Mouse (Mus musculus): Measurements from ENCODE around the gene Exosc10. TPM values are rescaled to one million over a fixed set of nuclear protein-coding genes. Genes with fewer than 3 reads are reported as not detected.

Gene Exosc10
- total RNA-seq (2021), result 10 to 100 TPM; 48.9 to 52.4 TPM
- long read RNA-seq, experiment 1, transcript Exosc10-201 (25 exons, 2,790 nt), result major isoform, 15 of 48 reads
- long read RNA-seq, experiment 1, partial matches to known transcripts, result 21 of 48 reads
- long read RNA-seq, experiment 1, other reads (novel, unspliced or antisense), result 7 of 48 reads
- long read RNA-seq, experiment 2, transcript Exosc10-201 (25 exons, 2,790 nt), result major isoform, 17 of 50 reads
- long read RNA-seq, experiment 2, partial matches to known transcripts, result 11 of 50 reads
- long read RNA-seq, experiment 2, other reads (novel, unspliced or antisense), result 15 of 50 reads

DNA sequence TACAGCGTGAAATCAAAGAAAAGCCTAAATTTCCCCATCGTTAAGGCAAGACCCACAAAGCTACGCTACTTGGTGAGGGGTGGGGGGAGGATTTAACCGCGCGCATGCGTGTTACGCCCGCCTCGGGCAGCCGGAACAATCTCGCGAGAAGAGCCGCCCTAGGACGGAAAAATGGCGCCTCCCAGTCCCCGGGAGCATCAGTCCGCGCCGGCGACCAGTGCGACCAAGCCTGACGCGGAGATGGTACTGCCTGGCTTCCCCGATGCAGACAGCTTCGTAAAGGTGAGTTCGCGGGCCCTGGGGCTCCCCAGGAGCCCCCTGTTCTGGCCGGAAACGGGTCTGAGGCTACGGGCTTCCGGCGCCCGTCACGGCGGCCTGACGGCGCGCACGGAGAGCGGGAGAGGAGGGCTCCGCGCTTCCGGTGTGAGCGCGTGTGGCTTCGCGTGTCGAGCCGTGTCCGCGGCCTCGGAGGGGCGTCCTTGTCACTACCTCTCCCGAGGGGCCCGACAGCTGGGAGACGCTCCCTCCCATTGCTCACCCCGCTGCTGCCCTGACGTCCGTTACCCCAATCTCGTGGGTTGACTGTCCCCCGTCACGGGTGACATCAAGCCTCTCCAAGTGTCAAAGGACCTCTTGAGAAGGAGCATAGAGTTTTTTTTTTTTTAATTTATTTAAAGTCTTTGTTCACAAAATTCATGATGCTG is at the start of gene Exosc10:
TSS of gene Exosc10 (plus strand) at position 133 of the 704 bp plus-strand sequence.
- DNase-seq (ENCODE audit: low spot score in 2 of 2), result peak; percentile 87 to 89

DNA sequence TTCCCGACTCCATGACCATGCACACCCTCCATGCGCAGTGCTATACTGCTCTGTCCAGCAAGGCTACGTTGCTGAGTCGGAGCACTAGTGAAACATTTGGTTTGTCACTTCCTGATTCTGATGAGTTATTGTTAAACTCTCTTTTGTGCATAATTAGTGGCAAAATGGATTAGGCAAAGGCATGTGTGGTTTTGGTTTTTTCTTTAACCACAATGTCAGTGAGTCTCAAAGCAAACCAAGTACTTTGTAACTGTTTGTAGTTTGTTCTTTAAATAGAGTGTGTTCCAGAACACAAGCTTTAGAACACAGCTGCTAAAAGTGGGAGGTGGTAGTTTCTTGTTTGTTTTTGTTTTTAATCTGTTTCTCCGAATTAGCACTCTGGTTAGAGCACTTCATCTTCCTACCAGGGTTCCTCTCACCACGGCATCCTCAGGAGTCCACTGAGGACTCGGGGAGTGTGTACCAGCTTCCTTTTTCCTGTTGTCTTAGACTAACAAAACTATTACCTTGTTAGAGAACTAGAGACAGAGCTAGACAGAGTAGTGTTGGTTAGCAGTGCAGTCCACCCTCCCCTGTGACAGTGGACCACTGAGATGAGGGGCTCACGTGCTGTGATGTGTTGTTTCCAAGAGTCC is 48.7 kb upstream of the Exosc10 start:
- DNase-seq (ENCODE audit: low spot score in 2 of 2), result no peak

DNA sequence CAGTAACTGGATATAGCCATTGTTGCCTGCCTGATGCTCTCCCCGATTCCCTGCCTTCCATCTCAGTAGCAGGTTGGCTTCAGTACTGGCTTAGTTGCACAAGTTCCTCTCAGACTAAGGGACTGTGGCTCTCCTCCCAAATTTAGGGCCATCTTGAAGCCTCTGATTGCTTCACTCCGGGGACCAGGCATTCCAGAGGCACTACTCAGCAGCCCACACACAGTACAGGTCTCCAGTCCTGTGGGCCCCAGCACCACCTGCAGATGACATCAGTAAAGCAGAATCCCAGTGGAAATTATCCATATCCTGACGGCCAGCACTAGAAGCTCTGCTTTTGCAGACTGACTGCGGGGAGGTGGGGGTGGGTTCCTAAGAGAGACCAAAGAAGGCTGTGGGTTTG is 47.5 kb upstream of the Exosc10 start:
- DNase-seq (ENCODE audit: low spot score in 2 of 2), result no peak

DNA sequence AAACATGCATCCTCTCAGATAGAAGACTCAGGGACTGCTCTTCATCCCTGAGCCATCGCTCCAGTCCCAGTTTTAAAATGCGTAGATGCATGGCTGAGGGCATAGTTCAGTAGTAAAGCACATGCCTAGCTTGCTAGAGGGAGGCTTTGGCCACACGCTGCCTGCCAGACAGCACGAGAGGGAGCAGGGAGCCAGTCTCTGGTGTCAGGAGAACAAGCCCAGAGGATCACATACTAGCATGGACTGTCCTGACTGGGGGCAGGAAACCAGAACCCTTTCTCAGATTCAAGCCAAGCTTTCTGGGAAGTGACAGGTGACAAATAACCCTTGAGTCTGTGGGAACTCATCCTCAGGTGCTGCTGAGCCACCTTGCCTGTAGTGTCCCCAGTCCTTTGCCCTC is 46.9 kb upstream of the Exosc10 start:
- no peak for DNase-seq (ENCODE audit: low spot score in 2 of 2)

DNA sequence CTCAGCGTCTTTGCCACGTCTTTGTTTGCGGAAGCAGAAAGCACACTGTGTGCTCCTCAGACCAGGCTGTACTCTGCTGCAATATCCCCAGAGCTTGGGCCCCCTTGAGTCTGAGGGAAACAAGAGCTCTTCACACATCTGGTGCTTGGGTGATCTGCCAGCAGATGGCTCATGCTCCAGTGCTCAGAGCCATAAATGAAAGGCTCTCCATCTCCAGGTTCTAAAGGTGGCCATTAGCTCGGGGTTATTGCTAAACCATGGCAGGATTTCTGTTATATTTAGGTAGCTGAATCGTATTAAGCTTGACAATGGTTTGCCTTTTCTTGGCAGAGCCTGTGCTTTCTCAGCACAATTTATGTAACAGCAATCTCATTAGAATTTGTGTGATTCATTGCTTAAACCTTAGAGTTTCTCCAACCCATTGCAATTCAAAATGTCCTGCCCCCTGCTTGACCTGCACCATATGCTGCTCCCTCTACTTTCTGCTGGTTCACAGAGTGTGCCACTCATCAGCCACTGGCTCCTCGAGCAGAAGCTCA is 45.1 kb upstream of the Exosc10 start:
- no peak for DNase-seq (ENCODE audit: low spot score in 2 of 2)

DNA sequence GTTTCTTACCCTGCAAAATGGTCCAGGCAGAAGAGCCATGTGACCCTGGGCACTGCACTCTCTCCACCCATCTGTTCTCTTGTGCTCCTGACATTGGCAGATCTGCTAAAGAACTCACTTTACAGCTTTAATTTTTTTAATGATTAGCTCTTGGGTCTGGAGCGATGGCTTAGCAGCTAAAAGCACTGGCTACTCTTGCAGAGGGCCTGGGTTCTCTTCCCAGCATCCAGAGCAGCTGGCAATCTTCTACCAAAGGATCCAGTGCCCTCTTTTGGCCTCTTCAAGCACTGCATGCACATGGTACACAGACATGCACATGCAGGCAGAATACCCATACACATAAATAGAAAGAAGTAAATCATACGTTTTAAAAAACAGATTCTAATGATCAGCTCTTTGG is 42.9 kb upstream of the Exosc10 start:
- no peak for DNase-seq (ENCODE audit: low spot score in 2 of 2)

DNA sequence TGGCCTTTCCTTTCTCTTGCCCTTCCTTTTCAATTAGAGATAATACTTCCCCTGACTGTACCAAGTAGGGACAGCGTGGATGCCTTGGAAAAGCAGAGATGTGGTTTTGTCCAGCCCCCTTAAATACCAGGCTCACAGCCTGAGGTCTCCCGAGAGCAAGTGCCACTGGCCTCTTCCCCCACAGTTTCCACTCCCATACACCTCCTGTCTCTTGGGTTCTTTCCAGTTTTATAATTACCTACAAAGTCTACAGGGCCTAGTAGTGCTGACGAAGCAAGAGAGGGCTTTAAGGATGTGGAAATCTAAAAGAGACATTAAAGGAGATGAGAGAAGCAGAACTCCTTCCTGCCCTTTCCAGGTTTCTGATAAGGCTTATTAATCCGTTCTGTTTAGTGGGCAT is 40.4 kb upstream of the Exosc10 start:
- no peak for DNase-seq (ENCODE audit: low spot score in 2 of 2)

DNA sequence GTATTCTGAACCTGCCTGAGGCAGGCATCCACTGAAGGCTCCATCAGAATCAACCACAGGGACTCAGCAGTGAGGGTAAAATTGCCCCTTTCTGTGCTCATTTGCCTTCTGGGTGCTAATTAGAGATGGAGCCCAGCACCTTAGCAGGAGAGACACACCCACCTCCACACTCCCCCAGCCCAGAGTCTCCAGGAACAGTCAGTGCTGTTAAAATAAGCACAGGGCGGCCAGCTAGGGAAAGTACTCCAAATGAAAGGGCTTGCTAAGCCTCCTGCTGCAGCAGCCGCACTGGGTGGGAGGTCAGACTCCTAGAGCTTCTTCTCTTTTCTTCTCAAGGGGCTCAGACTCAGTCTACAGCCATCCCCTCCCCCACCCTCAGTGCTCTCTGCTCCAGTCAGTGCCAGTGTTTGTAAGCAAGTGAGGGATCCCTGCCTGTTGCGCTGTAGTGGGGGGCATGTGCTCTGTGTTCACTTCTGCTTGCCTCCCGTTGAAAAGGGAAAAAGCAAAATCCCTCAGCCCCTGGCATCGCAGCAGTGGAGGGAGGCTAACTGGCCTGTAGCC is 39.9 kb upstream of the Exosc10 start:
- DNase-seq (ENCODE audit: low spot score in 2 of 2), result no peak

DNA sequence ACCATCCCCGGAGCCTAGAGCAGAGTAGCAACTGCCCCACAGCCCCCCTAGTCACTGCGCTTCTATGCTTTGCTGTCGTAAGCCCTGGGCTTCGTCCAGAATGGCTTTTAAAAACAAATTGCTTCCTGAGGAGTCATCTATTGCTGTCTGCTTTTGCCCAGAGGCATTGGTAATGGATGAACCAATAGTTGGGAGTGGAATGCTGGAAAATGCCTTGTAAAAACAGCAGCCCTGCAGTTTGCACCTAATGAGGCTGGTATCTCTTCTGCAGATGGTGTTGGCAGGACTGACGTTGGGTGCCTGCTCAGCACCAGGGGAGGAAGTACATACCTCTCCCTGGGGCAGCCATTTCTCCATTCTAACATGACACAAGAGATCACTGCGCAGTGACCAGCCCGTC is 34.7 kb upstream of the Exosc10 start:
- no peak for DNase-seq (ENCODE audit: low spot score in 2 of 2)

DNA sequence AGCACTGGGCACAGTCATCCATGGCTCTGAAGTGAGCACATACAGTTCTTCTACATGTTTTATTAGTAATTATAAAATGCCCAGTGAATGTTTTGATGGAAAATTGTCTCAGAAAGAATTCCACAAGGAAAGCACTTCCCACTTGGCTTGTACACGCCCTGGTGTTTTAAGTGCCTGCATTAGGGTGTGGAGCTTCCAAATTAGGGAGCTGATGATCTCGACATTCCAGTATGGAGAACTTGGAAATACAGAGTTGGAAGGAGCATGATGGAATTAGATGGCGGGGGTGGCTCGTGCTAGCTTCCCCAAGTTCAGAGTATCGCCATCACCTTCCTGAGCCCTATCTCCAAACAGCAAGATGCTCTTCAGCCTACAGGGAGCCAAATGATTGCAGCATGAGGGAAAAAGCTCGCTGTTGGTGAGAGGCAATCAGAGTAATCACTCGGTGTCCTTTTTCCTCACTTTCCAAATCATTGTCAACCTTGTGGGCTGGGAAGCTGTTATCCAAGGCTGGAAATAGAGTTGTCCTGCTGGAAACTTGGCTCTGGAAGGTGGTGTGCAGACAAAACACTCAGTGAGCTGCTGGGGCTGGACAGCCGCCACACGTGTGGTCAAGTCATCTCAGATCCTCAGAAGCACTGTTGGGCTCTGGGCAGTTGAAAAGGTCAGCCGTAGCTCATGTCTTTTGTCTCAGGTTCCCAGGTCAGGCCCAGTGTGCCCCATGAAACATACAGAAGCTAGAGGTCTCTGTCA is 30.9 kb upstream of the Exosc10 start:
- DNase-seq (ENCODE audit: low spot score in 2 of 2), result no peak

DNA sequence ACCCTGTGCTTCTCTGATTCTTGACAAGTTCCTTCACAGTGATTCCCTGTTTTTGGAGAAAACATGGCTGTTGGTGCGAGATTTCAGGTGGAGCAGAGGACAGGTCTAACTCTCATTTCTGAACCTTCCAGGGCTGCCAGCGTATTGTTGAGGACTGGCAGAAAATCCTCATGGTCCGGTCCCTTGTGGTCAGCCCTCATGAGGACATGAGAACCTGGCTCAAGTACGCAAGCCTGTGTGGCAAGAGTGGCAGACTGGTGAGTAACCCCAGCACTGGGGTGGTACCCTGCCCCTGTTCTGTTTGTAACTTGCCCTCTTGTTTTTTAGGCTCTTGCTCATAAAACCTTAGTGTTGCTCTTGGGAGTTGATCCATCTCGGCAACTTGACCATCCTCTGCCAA is 27.9 kb upstream of the Exosc10 start:
- DNase-seq (ENCODE audit: low spot score in 2 of 2), result no peak

DNA sequence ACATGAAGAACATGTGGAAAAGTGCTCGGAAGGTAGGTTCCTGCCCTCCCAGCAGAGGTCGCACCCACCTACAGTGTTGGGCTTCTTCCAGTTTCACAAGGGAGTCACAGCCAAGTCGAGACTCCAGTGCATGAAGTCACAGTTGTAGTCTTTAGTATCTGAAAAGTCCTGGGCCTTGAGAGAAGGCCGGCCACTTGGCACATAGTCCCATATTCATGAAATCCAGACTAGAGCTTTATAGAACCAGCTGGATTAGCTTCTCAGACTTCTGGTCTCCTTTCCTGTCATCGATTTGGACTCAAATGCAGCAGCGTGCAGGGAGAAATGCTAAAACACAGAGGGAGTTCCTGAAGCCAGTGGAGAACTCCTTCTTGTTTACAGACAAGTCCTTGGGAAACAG is 27.5 kb upstream of the Exosc10 start:
- no peak for DNase-seq (ENCODE audit: low spot score in 2 of 2)

DNA sequence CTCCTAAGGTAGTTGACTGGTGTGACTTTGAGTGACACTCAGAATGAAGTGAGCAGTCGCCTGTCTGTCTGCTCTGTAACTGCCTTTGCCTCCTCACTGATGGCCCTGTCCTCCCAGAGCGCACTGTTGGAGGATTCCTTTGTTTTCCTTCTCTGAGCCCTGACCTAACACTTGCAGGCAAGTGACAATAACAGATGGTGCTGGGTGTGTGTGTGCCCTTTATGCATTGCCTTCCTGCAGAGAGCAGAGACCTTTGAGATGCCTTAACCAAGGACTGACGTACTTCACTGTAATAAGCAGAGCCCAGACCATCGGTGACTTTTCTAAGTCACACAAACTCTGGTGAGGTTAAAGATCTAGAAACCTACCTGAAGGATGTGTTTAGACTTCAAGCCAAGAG is 26.9 kb upstream of the Exosc10 start:
- no peak for DNase-seq (ENCODE audit: low spot score in 2 of 2)

DNA sequence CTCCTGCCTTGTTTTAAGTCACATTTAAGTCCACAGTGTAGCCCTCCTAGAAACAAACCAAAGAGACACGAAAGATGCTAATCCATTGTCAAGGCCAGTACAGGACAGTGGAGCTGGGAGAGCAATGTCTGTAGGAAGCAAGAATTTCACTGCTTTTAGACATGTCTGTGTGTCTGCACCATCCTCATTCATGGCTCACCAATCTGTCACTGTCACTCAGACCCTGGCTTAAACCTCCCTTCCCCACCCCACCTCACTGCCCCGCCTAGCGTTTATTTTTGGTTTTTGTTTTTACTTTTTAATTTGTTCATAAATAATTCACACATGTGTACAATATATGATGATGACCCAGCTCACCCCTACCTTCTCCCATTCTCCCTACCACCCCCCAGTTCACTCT is 25.7 kb upstream of the Exosc10 start:
- DNase-seq (ENCODE audit: low spot score in 2 of 2), result no peak

DNA sequence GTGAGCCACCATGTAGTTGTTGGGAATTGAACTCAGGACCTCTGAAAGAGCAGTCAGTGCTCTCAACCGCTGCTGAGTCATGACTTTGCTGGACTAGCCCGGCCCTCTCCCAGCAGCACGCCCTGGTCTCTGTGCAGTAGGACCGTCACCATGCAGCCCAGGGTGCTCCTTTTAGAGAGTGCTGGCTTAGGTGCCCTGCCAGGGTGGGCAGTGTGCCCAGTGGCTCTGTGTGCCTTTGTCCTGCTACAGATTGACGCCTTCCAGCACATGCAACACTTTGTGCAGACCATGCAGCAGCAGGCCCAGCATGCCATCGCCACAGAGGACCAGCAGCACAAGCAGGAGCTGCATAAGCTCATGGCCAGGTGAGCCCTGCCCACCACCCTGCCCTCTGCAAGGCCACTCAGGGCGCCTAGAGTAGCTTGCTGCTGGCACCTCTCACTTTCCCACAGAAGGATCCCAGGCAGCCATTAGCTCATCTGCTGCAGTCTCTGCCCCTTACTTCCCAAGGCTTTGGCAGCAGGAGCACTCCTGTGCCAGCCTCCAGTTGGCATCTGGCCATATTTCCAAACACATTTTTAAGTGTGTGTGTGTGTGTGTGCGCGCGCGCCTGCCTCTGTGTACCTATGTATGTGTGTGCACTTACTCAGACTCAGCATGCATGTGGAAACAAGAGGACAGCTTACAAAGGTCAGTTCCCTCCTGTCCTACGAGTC is 24.5 kb upstream of the Exosc10 start:
- DNase-seq (ENCODE audit: low spot score in 2 of 2), result peak; percentile 44 to 52

DNA sequence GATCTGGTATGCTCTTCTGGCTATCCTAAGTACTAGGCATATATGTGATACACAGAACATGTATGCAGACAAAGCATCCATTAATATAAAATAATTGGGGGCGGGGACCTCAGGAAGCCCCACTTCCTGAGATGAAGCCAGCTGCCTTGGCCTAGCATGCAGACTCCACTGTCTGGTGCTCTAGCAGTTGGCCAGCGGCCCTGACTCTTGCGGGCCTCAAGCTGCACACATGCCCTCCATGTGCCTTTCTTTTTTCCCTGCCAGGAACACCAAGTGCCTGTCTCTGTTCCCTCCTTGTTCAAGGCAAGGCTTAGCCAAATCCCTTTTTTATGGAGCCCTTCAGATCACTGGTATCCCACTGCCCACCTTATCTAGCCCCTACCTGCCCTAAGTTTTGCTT is 22.4 kb upstream of the Exosc10 start:
- DNase-seq (ENCODE audit: low spot score in 2 of 2), result no peak

DNA sequence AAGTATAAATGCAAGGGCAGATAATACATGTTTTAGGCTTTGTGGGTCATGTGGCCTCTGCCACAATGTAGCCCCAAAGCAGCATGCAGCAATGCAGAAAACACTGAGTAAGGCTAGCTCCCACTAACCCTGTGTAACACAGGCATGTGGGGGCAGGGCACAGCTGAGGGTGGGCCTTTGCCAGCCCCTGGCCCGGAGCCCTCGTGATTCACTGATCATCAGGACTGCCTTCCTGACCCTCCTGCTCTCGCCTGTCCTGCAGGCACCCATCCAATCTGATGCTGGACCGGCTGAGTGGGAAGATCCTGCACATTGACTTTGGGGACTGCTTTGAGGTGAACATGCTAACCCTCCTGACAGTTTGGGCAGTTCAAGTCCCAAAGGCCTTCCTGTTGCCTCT is 9.1 kb upstream of the Exosc10 start:
- DNase-seq (ENCODE audit: low spot score in 2 of 2), result no peak

DNA sequence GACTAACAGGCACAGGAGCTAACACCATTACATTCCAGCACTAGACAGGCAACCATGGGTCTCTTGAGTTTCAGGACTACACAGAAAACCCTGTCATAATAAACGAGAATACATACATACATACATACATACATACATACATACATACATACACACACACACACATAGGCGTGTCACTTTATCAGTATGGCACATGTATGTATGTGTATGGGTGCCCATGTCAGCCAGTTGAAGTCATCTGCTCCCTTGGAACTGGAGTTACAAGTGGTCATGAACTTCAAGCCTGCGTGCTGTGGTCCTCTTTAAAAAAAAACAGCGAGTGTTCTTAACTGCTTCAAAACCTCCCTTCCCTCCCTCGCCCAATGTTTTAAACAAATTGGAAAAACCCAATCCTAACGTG is 463 bp upstream of the Exosc10 start:
- no peak for DNase-seq (ENCODE audit: low spot score in 2 of 2)

DNA sequence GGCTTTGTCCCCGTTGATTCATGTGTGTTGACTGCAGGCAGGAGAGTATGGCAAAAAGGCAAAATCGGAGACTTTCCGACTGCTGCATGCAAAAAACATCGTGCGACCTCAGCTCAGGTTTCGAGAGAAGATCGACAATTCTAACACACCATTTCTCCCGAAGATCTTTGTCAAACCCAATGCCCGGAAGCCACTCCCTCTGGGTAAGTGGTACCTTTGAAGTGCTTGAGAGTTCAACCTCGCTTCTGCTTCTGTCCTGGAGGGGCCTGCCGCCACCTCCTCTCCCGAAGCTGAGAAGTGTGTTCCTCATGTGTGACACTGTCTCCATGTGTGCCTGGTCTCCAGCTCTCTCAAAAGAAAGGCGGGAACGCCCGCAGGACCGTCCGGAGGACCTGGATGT is 4.4 kb downstream of the Exosc10 start:
- DNase-seq (ENCODE audit: low spot score in 2 of 2), result no peak

DNA sequence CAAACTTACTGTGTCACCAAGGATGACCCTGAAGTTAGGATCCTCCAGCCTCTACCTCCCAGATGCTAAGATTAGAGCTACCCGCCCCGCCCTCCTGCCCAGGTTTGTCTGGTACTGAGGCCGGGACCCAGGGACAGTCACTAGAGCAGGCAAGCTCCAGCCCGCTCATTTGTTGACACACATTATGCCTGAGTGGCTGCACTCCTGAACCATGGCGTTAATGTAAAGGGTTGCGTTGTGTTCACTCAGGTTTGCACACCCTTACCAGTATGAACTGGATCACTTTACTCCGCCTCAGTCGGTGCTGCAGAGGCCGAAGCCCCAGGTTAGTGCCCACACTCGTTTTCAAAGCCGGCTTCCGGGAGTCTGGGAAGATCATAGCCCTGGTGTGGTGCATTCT is 5.4 kb downstream of the Exosc10 start:
- no peak for DNase-seq (ENCODE audit: low spot score in 2 of 2)

DNA sequence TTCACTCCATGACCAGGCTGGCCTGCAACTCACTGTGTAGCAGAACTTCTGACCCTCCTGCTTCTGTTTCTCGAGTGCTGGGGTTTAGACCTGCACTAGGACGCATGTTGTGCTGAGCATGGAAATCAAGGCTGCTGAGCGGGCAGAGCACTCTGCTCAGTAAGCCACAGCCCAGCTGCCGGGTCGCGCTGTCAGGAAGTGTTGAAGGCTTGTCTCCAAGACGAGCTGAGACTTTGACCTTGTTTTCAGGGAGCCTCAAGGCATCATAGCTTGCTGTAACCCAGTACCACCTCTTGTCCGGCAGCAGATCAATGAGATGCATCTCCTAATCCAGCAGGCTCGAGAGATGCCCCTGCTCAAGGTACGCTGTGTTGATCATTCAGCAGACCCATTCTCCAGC is 11.9 kb downstream of the Exosc10 start:
- DNase-seq (ENCODE audit: low spot score in 2 of 2), result no peak

All from layer of hippocampus, postnatal 14 days (tissue).